Mouse (Mus musculus): Measurements from ENCODE around the gene Disp1. TPM values are rescaled to one million over a fixed set of nuclear protein-coding genes. Genes with fewer than 3 reads are reported as not detected.

The Disp1 gene
- polyA plus RNA-seq, 1 experiment from 2014 or later: 4.5 TPM

DNA sequence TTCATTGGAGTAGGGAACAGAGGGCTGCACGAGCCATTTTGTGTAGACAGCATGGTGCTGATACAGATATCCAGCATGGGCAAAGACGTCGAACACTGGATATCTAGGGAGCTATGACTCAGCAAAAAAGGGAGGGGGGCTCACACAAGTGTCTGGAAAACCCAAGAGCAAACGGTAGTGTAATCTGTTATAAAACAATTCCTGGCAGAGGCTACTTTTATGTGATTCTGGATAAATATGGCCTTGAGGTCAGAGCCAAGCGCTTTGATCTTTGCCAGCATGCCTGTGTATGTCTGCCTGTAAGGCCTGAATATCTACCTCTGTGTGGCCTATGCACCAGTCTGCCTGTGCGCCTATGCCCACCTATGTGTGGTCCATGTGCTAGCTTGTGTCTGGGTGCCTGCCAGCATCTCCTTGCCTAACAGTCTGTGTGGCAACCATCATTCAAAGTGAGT is 8.5 kb downstream of the Disp1 start:
- Histone ChIP-seq H3K9ac (ENCODE audit: low read depth, low read length) (no peak overlapping the region), H3K27me3 (replicated peaks; ENCODE audit: control insufficient read depth, insufficient read depth, low read length) (no peaks in the 10 kb centered on the region), H3K4me3 (ENCODE audit: low read depth, low read length) (no peak overlapping the region), H3K9me3 (ENCODE audit: control insufficient read depth) (no peaks in the 10 kb centered on the region), H3K4me1 (replicated peaks; ENCODE audit: control insufficient read depth, insufficient read depth, low read length) (no peaks in the 10 kb centered on the region), H3K27ac (ENCODE audit: low read depth, low read length) (no peak overlapping the region), H3K4me2 (replicated peaks; ENCODE audit: low read depth) (no peak overlapping the region), H3K36me3 (ENCODE audit: control insufficient read depth, insufficient read depth) (no peaks in the 10 kb centered on the region)
- 60% methylated on average over 6 of the region's 6 CpGs for WGBS
- TF ChIP-seq CTCF (IDR thresholded peaks at IDR 0.05; ENCODE audit: low read depth): no peak
- ATAC-seq: no peak

DNA sequence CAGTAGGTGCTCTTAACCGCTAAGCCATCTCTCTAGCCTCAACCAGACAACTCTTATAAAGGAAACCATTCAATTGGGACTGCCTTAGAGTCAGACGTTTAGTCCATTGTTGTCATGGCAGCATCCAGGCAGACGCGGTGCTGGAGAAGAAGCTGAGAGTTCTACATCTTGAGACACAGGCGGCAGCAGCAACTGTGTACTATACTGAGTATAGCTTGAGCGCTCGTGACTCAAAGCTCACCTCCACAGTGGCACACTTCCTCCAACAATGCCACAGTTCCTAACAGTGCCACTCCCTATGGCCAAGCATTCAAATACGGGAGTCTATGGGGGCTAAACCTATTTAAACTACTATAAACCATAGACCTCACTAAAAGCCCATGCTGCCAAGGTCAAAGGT is 11.2 kb downstream of the Disp1 start:
- H3K4me3 ChIP-seq (ENCODE audit: low read depth, low read length): no peak overlapping the region
- no peak for TF ChIP-seq CTCF (IDR thresholded peaks at IDR 0.05; ENCODE audit: low read depth)
- no peaks in the 10 kb centered on the region for H3K36me3 ChIP-seq (ENCODE audit: control insufficient read depth, insufficient read depth)
- ATAC-seq: no peak
- no peak overlapping the region for H3K9ac ChIP-seq (ENCODE audit: low read depth, low read length)
- H3K27ac ChIP-seq (ENCODE audit: low read depth, low read length): no peak overlapping the region
- H3K27me3 ChIP-seq (replicated peaks; ENCODE audit: control insufficient read depth, insufficient read depth, low read length): no peaks in the 10 kb centered on the region
- H3K4me2 ChIP-seq (replicated peaks; ENCODE audit: low read depth): no peak overlapping the region
- 90% methylated on average over 8 of the region's 8 CpGs for WGBS
- no peaks in the 10 kb centered on the region; the same call in 1 of the 2 replicates for H3K4me1 ChIP-seq (replicated peaks; ENCODE audit: control insufficient read depth, insufficient read depth, low read length)
- no peaks in the 10 kb centered on the region for H3K9me3 ChIP-seq (ENCODE audit: control insufficient read depth)

DNA sequence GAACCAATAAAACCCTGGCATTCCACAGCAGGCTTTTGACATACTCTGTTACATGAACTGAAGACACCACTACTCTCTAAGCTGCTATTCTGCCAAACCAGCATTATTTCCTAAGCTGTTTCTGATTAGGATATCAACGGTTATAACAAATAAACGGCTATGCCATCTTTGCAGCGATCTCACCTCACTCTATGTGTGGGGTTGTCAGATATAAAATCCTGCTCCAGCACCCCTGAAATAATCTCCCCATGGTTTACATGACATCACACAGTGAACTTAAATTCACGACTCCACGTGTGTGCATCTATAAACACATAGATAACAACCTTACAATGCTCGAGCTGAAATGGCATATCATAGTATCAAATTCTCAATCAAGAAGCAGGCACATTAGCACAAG is 13.7 kb downstream of the Disp1 start:
- H3K9me3 ChIP-seq (ENCODE audit: control insufficient read depth): no peaks in the 10 kb centered on the region
- no peaks in the 10 kb centered on the region for H3K36me3 ChIP-seq (ENCODE audit: control insufficient read depth, insufficient read depth)
- H3K4me1 ChIP-seq (replicated peaks; ENCODE audit: control insufficient read depth, insufficient read depth, low read length): no peaks in the 10 kb centered on the region; the same call in 1 of the 2 replicates
- H3K27me3 ChIP-seq (replicated peaks; ENCODE audit: control insufficient read depth, insufficient read depth, low read length): no peaks in the 10 kb centered on the region
- no peak for TF ChIP-seq CTCF (IDR thresholded peaks at IDR 0.05; ENCODE audit: low read depth)
- H3K9ac ChIP-seq (ENCODE audit: low read depth, low read length): no peak overlapping the region
- H3K4me2 ChIP-seq (replicated peaks; ENCODE audit: low read depth): no peak overlapping the region
- ATAC-seq: no peak
- no peak overlapping the region for H3K4me3 ChIP-seq (ENCODE audit: low read depth, low read length)
- whole genome bisulfite sequencing: 84% methylated on average over 6 of the region's 6 CpGs
- H3K27ac ChIP-seq (ENCODE audit: low read depth, low read length): no peak overlapping the region

DNA sequence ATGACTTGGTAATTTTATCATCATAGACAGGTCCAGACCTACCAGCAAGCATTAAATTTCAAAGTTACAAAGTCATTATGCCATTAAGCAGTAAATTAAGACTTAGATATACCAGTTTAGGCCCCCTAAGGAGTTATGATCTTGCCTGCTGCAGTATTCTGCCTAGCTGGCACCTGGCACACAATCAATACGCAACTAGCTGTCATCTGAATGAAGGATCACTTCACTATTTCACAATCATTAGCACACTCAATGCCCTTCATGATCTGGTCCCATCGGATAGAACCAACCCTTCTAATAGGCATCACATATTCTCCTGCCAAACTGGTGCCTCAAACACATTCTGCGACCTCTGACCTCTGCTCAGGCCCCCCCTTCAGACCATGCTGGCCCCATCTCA is 14.2 kb downstream of the Disp1 start:
- Histone ChIP-seq H3K4me1 (replicated peaks; ENCODE audit: control insufficient read depth, insufficient read depth, low read length) (no peaks in the 10 kb centered on the region; the same call in 1 of the 2 replicates), H3K4me2 (replicated peaks; ENCODE audit: low read depth) (no peak overlapping the region), H3K36me3 (ENCODE audit: control insufficient read depth, insufficient read depth) (no peaks in the 10 kb centered on the region), H3K27me3 (replicated peaks; ENCODE audit: control insufficient read depth, insufficient read depth, low read length) (no peaks in the 10 kb centered on the region), H3K9ac (ENCODE audit: low read depth, low read length) (no peak overlapping the region), H3K9me3 (ENCODE audit: control insufficient read depth) (no peaks in the 10 kb centered on the region), H3K27ac (ENCODE audit: low read depth, low read length) (no peak overlapping the region), H3K4me3 (ENCODE audit: low read depth, low read length) (no peak overlapping the region)
- no peak for TF ChIP-seq CTCF (IDR thresholded peaks at IDR 0.05; ENCODE audit: low read depth)
- WGBS: 73% methylated on average over 3 of the region's 3 CpGs
- ATAC-seq: no peak

DNA sequence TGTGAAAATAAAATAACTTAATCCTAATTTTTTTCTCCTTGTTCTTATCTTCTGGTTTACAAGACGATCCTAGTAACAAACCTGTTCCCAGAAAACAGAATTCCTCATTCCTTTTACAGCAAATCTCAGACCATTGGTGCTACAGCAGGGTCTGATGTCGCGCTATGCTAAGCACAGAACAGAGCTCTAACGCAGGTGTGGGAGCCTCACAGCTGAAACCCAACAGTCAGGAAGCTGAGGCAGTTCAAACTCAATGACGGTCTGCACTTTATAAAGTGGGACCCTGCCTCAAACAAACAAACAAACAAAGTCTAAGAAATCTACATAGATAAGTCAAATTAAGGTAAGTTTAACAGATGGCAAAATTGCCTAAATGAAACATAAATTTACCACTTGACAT is 20.4 kb downstream of the Disp1 start:
- WGBS: 85% methylated on average over 5 of the region's 5 CpGs
- no peak for TF ChIP-seq CTCF (IDR thresholded peaks at IDR 0.05; ENCODE audit: low read depth)
- H3K36me3 ChIP-seq (ENCODE audit: control insufficient read depth, insufficient read depth): no peaks in the 10 kb centered on the region
- H3K27ac ChIP-seq (ENCODE audit: low read depth, low read length): no peak overlapping the region
- H3K9me3 ChIP-seq (ENCODE audit: control insufficient read depth): no peaks in the 10 kb centered on the region
- no peak overlapping the region for H3K4me2 ChIP-seq (replicated peaks; ENCODE audit: low read depth)
- no peak overlapping the region for H3K4me3 ChIP-seq (ENCODE audit: low read depth, low read length)
- no peak for ATAC-seq
- no peaks in the 10 kb centered on the region for H3K27me3 ChIP-seq (replicated peaks; ENCODE audit: control insufficient read depth, insufficient read depth, low read length)
- no peak overlapping the region for H3K9ac ChIP-seq (ENCODE audit: low read depth, low read length)
- H3K4me1 ChIP-seq (replicated peaks; ENCODE audit: control insufficient read depth, insufficient read depth, low read length): no peaks in the 10 kb centered on the region

DNA sequence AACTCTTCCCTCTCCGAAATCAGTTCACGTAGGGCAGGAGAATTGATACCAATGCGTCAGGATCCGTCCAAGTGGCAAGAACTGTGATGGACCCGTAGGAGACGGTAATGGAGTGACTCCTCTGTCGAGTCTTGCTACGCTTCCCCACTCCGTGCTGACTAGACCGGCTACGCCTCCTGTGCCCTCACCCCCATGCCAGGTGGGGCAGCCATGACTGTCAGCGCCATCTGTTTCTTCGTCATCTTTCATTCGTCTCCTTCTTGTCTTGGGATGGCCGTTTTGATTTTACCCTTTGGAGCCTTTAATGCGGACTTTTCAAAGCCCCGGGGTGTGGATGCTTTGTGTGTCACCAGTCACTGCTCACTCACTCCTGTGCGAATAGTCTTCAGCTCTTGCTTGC is 26.6 kb downstream of the Disp1 start:
- Histone ChIP-seq H3K4me3 (ENCODE audit: low read depth, low read length) (no peak overlapping the region), H3K4me2 (replicated peaks; ENCODE audit: low read depth) (no peak overlapping the region), H3K27ac (ENCODE audit: low read depth, low read length) (no peak overlapping the region), H3K9me3 (ENCODE audit: control insufficient read depth) (no peaks in the 10 kb centered on the region), H3K9ac (ENCODE audit: low read depth, low read length) (no peak overlapping the region), H3K27me3 (replicated peaks; ENCODE audit: control insufficient read depth, insufficient read depth, low read length) (no peaks in the 10 kb centered on the region), H3K36me3 (ENCODE audit: control insufficient read depth, insufficient read depth) (no peaks in the 10 kb centered on the region), H3K4me1 (replicated peaks; ENCODE audit: control insufficient read depth, insufficient read depth, low read length) (no peaks in the 10 kb centered on the region)
- ATAC-seq: no peak
- no peak for TF ChIP-seq CTCF (IDR thresholded peaks at IDR 0.05; ENCODE audit: low read depth)
- 95% methylated on average over 18 of the region's 18 CpGs for WGBS

DNA sequence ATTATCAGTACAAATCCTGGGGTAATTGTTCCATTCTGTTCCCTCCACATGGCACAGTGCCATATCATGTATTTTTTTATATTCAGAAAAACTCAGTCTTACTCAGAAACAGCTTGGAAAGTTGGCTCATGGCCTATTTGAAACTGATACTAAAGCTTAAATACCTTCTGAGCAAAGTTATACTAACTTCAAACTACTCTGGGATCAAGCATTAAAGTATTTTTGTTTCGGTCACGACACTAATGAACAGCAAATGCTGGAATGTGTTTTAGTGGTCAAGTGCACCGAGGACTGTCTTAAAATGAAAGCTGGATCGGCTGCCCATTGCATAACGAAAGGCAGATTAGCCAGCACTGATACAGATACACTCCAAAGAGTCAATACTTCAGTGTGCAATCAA is 27.2 kb downstream of the Disp1 start:
- no peaks in the 10 kb centered on the region for H3K4me1 ChIP-seq (replicated peaks; ENCODE audit: control insufficient read depth, insufficient read depth, low read length)
- no peak for ATAC-seq
- H3K36me3 ChIP-seq (ENCODE audit: control insufficient read depth, insufficient read depth): no peaks in the 10 kb centered on the region
- no peak overlapping the region for H3K4me3 ChIP-seq (ENCODE audit: low read depth, low read length)
- no peak overlapping the region for H3K27ac ChIP-seq (ENCODE audit: low read depth, low read length)
- no peaks in the 10 kb centered on the region for H3K27me3 ChIP-seq (replicated peaks; ENCODE audit: control insufficient read depth, insufficient read depth, low read length)
- 65% methylated on average over 5 of the region's 5 CpGs for WGBS
- TF ChIP-seq CTCF (IDR thresholded peaks at IDR 0.05; ENCODE audit: low read depth): no peak
- H3K9me3 ChIP-seq (ENCODE audit: control insufficient read depth): no peaks in the 10 kb centered on the region
- no peak overlapping the region for H3K4me2 ChIP-seq (replicated peaks; ENCODE audit: low read depth)
- no peak overlapping the region for H3K9ac ChIP-seq (ENCODE audit: low read depth, low read length)
